Mouse (Mus musculus) forebrain, postnatal 0 days (tissue): ENCODE results near the gene Zfp553. TPM values are rescaled to one million over a fixed set of nuclear protein-coding genes. Genes with fewer than 3 reads are reported as not detected.
"Not testable (repeated sequence)": the region's sequence is repeated elsewhere in the genome, so short reads cannot be mapped to it uniquely, and the experiment has no call there.

Experiments used
- ATAC-seq: fragments of 200-750 bp; cut with Nextera tagmentation; 2 replicates; pipeline ENCODE4 v1.8.0; 2017; ENCODE audit warnings: mild to moderate bottlenecking, moderate library complexity
- DNase-seq: peaks from one replicate; pipeline ENCODE4 v3.0.0-alpha.2; 2015
- H3K27ac ChIP-seq: fragments of 300-500 bp; sonication (generic); 2 replicates; pipeline ENCODE4 v1.5.1; 2014; ENCODE audit warnings: low read depth, mild to moderate bottlenecking, antibody characterized with exemption, low read length, moderate library complexity, mixed read lengths
- H3K27me3 ChIP-seq: fragments of 300-500 bp; sonication (generic); 2 replicates; pipeline ENCODE4 v1.6.1; 2014; ENCODE audit warnings: mild to moderate bottlenecking, low read length, mixed read lengths; ENCODE audit not compliant: insufficient read depth
- H3K36me3 ChIP-seq: fragments of 300-500 bp; sonication (generic); 2 replicates; pipeline ENCODE4 v1.6.1; 2014; ENCODE audit warnings: mild to moderate bottlenecking, moderate library complexity; ENCODE audit not compliant: insufficient read depth
- H3K4me1 ChIP-seq: fragments of 300-500 bp; sonication (generic); 2 replicates; pipeline ENCODE4 v1.6.1; 2014; ENCODE audit warnings: antibody characterized with exemption; ENCODE audit not compliant: insufficient read depth
- H3K4me2 ChIP-seq: fragments of 300-500 bp; sonication (generic); 2 replicates; pipeline ENCODE4 v1.6.1; 2014; ENCODE audit warnings: low read depth, mild to moderate bottlenecking, moderate library complexity
- H3K4me3 ChIP-seq: fragments of 300-500 bp; sonication (generic); 2 replicates; pipeline ENCODE4 v1.5.1; 2014; ENCODE audit warnings: low read depth, low read length, mixed read lengths
- H3K9ac ChIP-seq: fragments of 300-500 bp; sonication (generic); 2 replicates; pipeline ENCODE4 v1.6.1; 2014; ENCODE audit warnings: mild to moderate bottlenecking
- H3K9me3 ChIP-seq: fragments of 300-500 bp; sonication (generic); 2 replicates; pipeline ENCODE4 v1.6.1; 2016; ENCODE audit warnings: low read length
- CTCF ChIP-seq: sonication (generic); IDR thresholded peaks from 2 replicates; pipeline ENCODE4 v1.5.1; 2016; ENCODE audit warnings: antibody characterized with exemption, control low read depth, low read depth
- WGBS: fragments of 180-500 bp; shearing (Covaris S2); extraction: QIAGEN DNeasy Blood & Tissue Kit; methylation state at CpG from one replicate; pipeline ENCODE4 v1.1.7; 2014; 5-methylcytosine and 5-hydroxymethylcytosine counted together
- polyA plus RNA-seq: library from polyadenylated mRNA; unstranded; fragments of >200 nt; fragmentation: Nextera tagmentation; extraction: Ambion mirVana; gene quantifications from 2 replicates; pipeline ENCODE4 v1.2.1, GENCODE M21; 2015
- total RNA-seq: library from RNA; depleted of rRNA; stranded (reverse); fragments of >200 nt; gene quantifications from 2 replicates; pipeline ENCODE4 v1.2.3, GENCODE M21; 2014

The Zfp553 gene
- total and polyA plus RNA-seq, 2 experiments from 2014 or later, result 35.9 to 46.6 TPM

GRCm38 (mm10) chr7:127234777-127235176 is 1.9 kb downstream of the Zfp553 start:
- WGBS, result 69% methylated on average over 2 of the region's 2 CpGs
- H3K4me2 ChIP-seq, result no peak overlapping the region; the same call in 1 of the 2 replicates
- no peak for DNase-seq
- H3K36me3 ChIP-seq, result peaks cover 36% of the 10 kb centered on the region
- no peak overlapping the region for H3K27ac ChIP-seq
- H3K4me1 ChIP-seq, result peaks cover 15% of the 10 kb centered on the region
- H3K9me3 ChIP-seq, result no peaks in the 10 kb centered on the region
- H3K4me3 ChIP-seq, result no peak overlapping the region
- H3K27me3 ChIP-seq, result no peaks in the 10 kb centered on the region
- no peak overlapping the region for H3K9ac ChIP-seq
- no peak for TF ChIP-seq CTCF
- no peak for ATAC-seq

- DNase-seq (no peak), ATAC-seq (no peak)
- 0 out of 2 replicates have a peak, but pooled peaks cover 16% of the 10 kb centered on the region for H3K36me3 ChIP-seq
- WGBS, result 31% methylated on average over 2 of the region's 2 CpGs
- H3K4me1 ChIP-seq, result peaks cover 10% of the 10 kb centered on the region
- peak overlapping the region; percentile 89 for H3K27ac ChIP-seq
- no peaks in the 10 kb centered on the region for H3K27me3 ChIP-seq
- no peaks in the 10 kb centered on the region for H3K9me3 ChIP-seq
- peak overlapping the region; percentile 95 for H3K9ac ChIP-seq
- H3K4me2 ChIP-seq, result peak overlapping the region; percentile 67
- peak overlapping the region; percentile 98 for H3K4me3 ChIP-seq
- TF ChIP-seq CTCF, result no peak
These were observed 10.6 kb downstream of the Zfp553 start for GRCm38 (mm10) chr7:127243361-127243867.

- DNase-seq (peak; percentile 94), ATAC-seq (peak; percentile 95)
- Histone ChIP-seq H3K9ac (peak within 1 kb of the TSS; percentile 95), H3K27ac (peak within 1 kb of the TSS; percentile 89), H3K9me3 (no peaks in the 10 kb centered on the region), H3K4me2 (peak within 1 kb of the TSS; percentile 67), H3K36me3 (0 out of 2 replicates have a peak, but pooled peaks cover 13% of the 10 kb centered on the region), H3K27me3 (no peaks in the 10 kb centered on the region), H3K4me1 (peaks cover 10% of the 10 kb centered on the region), H3K4me3 (peak within 1 kb of the TSS; percentile 98)
- TF ChIP-seq CTCF, result peak; percentile 45; the same call in 1 of the 2 replicates
- WGBS, result under 1% methylated on average over 54 of the region's 56 CpGs
These were observed 11.2 kb downstream of the Zfp553 start, which contains the start of gene Zfp771 for GRCm38 (mm10) chr7:127243870-127244657. Gene Zfp771 (plus strand): TSS chr7:127244274.

- Histone ChIP-seq H3K27me3 (no peaks in the 10 kb centered on the region), H3K9me3 (no peaks in the 10 kb centered on the region), H3K9ac (peak overlapping the region; percentile 95), H3K27ac (peak overlapping the region; percentile 89), H3K36me3 (peaks cover 18% of the 10 kb centered on the region; the same call in 1 of the 2 replicates), H3K4me2 (peak overlapping the region; percentile 67), H3K4me1 (peaks cover 10% of the 10 kb centered on the region), H3K4me3 (peak overlapping the region; percentile 98)
- DNase-seq (no peak), ATAC-seq (peak; percentile 59; the same call in 1 of the 2 replicates)
- no peak for TF ChIP-seq CTCF
- 10% methylated on average over 29 of the region's 33 CpGs for WGBS
These were observed 12.0 kb downstream of the Zfp553 start for GRCm38 (mm10) chr7:127244658-127245510.

GRCm38 (mm10) chr7:127250511-127250910 is 17.6 kb downstream of the Zfp553 start:
- not testable (repeated sequence) for ATAC-seq
- WGBS, result 93% methylated on average over 8 of the region's 8 CpGs

GRCm38 (mm10) chr7:127252414-127252813 is 19.6 kb downstream of the Zfp553 start:
- no peaks in the 10 kb centered on the region for H3K27me3 ChIP-seq
- no peaks in the 10 kb centered on the region for H3K9me3 ChIP-seq
- H3K4me1 ChIP-seq, result no peaks in the 10 kb centered on the region; the same call in 1 of the 2 replicates
- H3K4me3 ChIP-seq, result no peak overlapping the region
- H3K36me3 ChIP-seq, result peaks cover 8% of the 10 kb centered on the region; the same call in 1 of the 2 replicates
- no peak overlapping the region for H3K9ac ChIP-seq
- DNase-seq (no peak), ATAC-seq (no peak)
- WGBS, result 88% methylated on average over 2 of the region's 2 CpGs
- peak; percentile 58 for TF ChIP-seq CTCF
- no peak overlapping the region for H3K4me2 ChIP-seq
- H3K27ac ChIP-seq, result no peak overlapping the region

More at GRCm38 (mm10) chr7:127250511-127250910, 17.6 kb downstream of the Zfp553 start:
- not testable (repeated sequence) for H3K9ac ChIP-seq, H3K9me3 ChIP-seq, DNase-seq, H3K27me3 ChIP-seq, H3K4me1 ChIP-seq, H3K4me3 ChIP-seq, H3K4me2 ChIP-seq, H3K27ac ChIP-seq
- peaks cover 18% of the 10 kb centered on the region; the same call in 1 of the 2 replicates for H3K36me3 ChIP-seq
